Mouse (Mus musculus) erythroblast, embryonic 14.5 days (primary cell): ENCODE measurements at regions not wholly inside any gene's neighbourhood (a gene's known extent, or its start where the extent isn't known, plus 50 kb on each side); places are given as distances from the start of the nearest gene placed in this dataset.

ENCODE experiments used
- H3K27me3 ChIP-seq: 2 replicates; pipeline ENCODE4 v1.6.1; 2012; ENCODE audit warnings: inconsistent platforms; ENCODE audit not compliant: control insufficient read depth
- H3K36me3 ChIP-seq: 2 replicates; pipeline ENCODE4 v1.6.1; 2012; ENCODE audit warnings: mild to moderate bottlenecking, inconsistent platforms; ENCODE audit not compliant: control insufficient read depth
- H3K4me1 ChIP-seq: 2 replicates; pipeline ENCODE4 v1.6.1; 2012; ENCODE audit warnings: inconsistent platforms; ENCODE audit not compliant: control insufficient read depth
- H3K4me3 ChIP-seq: replicated peaks from 2 replicates; pipeline ENCODE3; 2012; ENCODE audit warnings: moderate library complexity, mild to moderate bottlenecking, inconsistent platforms
- H3K9me3 ChIP-seq: 2 replicates; pipeline ENCODE4 v1.6.1; 2012; ENCODE audit warnings: low read length, inconsistent platforms, mixed read lengths; ENCODE audit not compliant: control insufficient read depth
- GATA1 ChIP-seq: IDR thresholded peaks from 2 replicates; pipeline ENCODE4 v1.6.1; 2012; ENCODE audit warnings: low read length, inconsistent platforms, mixed read lengths
- TAL1 ChIP-seq: IDR thresholded peaks from 3 replicates; pipeline ENCODE4 v1.6.1; 2012; ENCODE audit warnings: low read length, inconsistent platforms, mixed read lengths

GRCm38 (mm10) chr4:106206023-106206422 lies 110.0 kb upstream of the Usp24 start:
- H3K36me3 ChIP-seq = no peaks in the 10 kb centered on the region
- H3K4me1 ChIP-seq = no peaks in the 10 kb centered on the region
- no peaks in the 10 kb centered on the region for H3K9me3 ChIP-seq
- no peak for TF ChIP-seq TAL1
- TF ChIP-seq GATA1 = no peak
- H3K27me3 ChIP-seq = no peaks in the 10 kb centered on the region
- no peak overlapping the region for H3K4me3 ChIP-seq

- no peaks in the 10 kb centered on the region for H3K36me3 ChIP-seq
- TF ChIP-seq TAL1 (no peak), GATA1 (no peak)
- H3K4me1 ChIP-seq = no peaks in the 10 kb centered on the region
- no peak overlapping the region for H3K4me3 ChIP-seq
- H3K9me3 ChIP-seq = no peaks in the 10 kb centered on the region
- no peaks in the 10 kb centered on the region for H3K27me3 ChIP-seq
Observed at GRCm38 (mm10) chr4:106209465-106209864, 106.5 kb upstream of the Usp24 start.

GRCm38 (mm10) chr4:106209975-106210374 lies 106.0 kb upstream of the Usp24 start:
- H3K4me3 ChIP-seq = no peak overlapping the region
- no peak for TF ChIP-seq GATA1
- no peak for TF ChIP-seq TAL1
- H3K4me1 ChIP-seq = no peaks in the 10 kb centered on the region
- H3K9me3 ChIP-seq = no peaks in the 10 kb centered on the region
- no peaks in the 10 kb centered on the region for H3K36me3 ChIP-seq
- H3K27me3 ChIP-seq = no peaks in the 10 kb centered on the region

- no peak overlapping the region for H3K4me3 ChIP-seq
- no peaks in the 10 kb centered on the region for H3K36me3 ChIP-seq
- no peaks in the 10 kb centered on the region for H3K9me3 ChIP-seq
- TF ChIP-seq TAL1 = no peak
- TF ChIP-seq GATA1 = no peak
- no peaks in the 10 kb centered on the region for H3K4me1 ChIP-seq
- H3K27me3 ChIP-seq = no peaks in the 10 kb centered on the region
Observed at GRCm38 (mm10) chr4:106214170-106214569, 101.8 kb upstream of the Usp24 start.

- Histone ChIP-seq H3K27me3 (no peaks in the 10 kb centered on the region), H3K4me1 (peaks cover 1% of the 10 kb centered on the region), H3K36me3 (no peaks in the 10 kb centered on the region), H3K4me3 (no peak overlapping the region), H3K9me3 (no peaks in the 10 kb centered on the region)
- no peak for TF ChIP-seq TAL1
- TF ChIP-seq GATA1 = no peak
Observed at GRCm38 (mm10) chr4:106220621-106221020, 95.4 kb upstream of the Usp24 start.

GRCm38 (mm10) chr4:106225184-106225862 lies 90.7 kb upstream of the Usp24 start:
- H3K4me3 ChIP-seq = peak overlapping the region; percentile 10

GRCm38 (mm10) chr4:106227428-106227827 lies 88.6 kb upstream of the Usp24 start:
- Histone ChIP-seq H3K9me3 (peaks cover 2% of the 10 kb centered on the region), H3K4me1 (peaks cover 15% of the 10 kb centered on the region), H3K27me3 (no peaks in the 10 kb centered on the region), H3K36me3 (no peaks in the 10 kb centered on the region), H3K4me3 (no peak overlapping the region)
- no peak for TF ChIP-seq TAL1
- TF ChIP-seq GATA1 = no peak

More at GRCm38 (mm10) chr4:106225184-106225862, 90.7 kb upstream of the Usp24 start:
- H3K4me1 ChIP-seq = peaks cover 7% of the 10 kb centered on the region
- H3K36me3 ChIP-seq = no peaks in the 10 kb centered on the region
- no peaks in the 10 kb centered on the region for H3K27me3 ChIP-seq
- peaks cover 2% of the 10 kb centered on the region for H3K9me3 ChIP-seq
- TF ChIP-seq TAL1 (no peak), GATA1 (no peak)

- Histone ChIP-seq H3K27me3 (no peaks in the 10 kb centered on the region), H3K36me3 (no peaks in the 10 kb centered on the region), H3K4me3 (no peak overlapping the region), H3K9me3 (peaks cover 2% of the 10 kb centered on the region), H3K4me1 (peaks cover 26% of the 10 kb centered on the region)
- no peak for TF ChIP-seq TAL1
- TF ChIP-seq GATA1 = no peak
Observed at GRCm38 (mm10) chr4:106228534-106228933, 87.5 kb upstream of the Usp24 start.

GRCm38 (mm10) chr4:106229526-106229925 lies 86.5 kb upstream of the Usp24 start:
- H3K4me3 ChIP-seq = no peak overlapping the region
- H3K4me1 ChIP-seq = peaks cover 26% of the 10 kb centered on the region

GRCm38 (mm10) chr4:106232499-106232970 lies 83.5 kb upstream of the Usp24 start:
- Histone ChIP-seq H3K4me1 (peaks cover 33% of the 10 kb centered on the region), H3K36me3 (no peaks in the 10 kb centered on the region), H3K4me3 (peak overlapping the region; percentile 39), H3K9me3 (peaks cover 2% of the 10 kb centered on the region), H3K27me3 (no peaks in the 10 kb centered on the region)
- TF ChIP-seq TAL1 (no peak), GATA1 (peak; percentile 68)

More at GRCm38 (mm10) chr4:106229526-106229925, 86.5 kb upstream of the Usp24 start:
- no peaks in the 10 kb centered on the region for H3K27me3 ChIP-seq
- H3K36me3 ChIP-seq = no peaks in the 10 kb centered on the region
- H3K9me3 ChIP-seq = peaks cover 2% of the 10 kb centered on the region
- TF ChIP-seq TAL1 (no peak), GATA1 (no peak)
